Mouse (Mus musculus) heart, adult 8-10 months (tissue): Measurements from ENCODE around the gene Cfap69. TPM values are rescaled to one million over a fixed set of nuclear protein-coding genes. Genes with fewer than 3 reads are reported as not detected.

Source experiments
- DNase-seq: peaks from one replicate; pipeline ENCODE4 v3.0.0; 2022; ENCODE audit warnings: low spot score
- total RNA-seq, 4 experiments: library from RNA; stranded (reverse); gene quantifications; 2 replicates each; pipeline ENCODE4 v1.2.4; 2022

Cfap69 gene
- total RNA-seq, 4 experiments from 2014 or later, result 0.44 to 1.1 (median 0.68) TPM

DNA sequence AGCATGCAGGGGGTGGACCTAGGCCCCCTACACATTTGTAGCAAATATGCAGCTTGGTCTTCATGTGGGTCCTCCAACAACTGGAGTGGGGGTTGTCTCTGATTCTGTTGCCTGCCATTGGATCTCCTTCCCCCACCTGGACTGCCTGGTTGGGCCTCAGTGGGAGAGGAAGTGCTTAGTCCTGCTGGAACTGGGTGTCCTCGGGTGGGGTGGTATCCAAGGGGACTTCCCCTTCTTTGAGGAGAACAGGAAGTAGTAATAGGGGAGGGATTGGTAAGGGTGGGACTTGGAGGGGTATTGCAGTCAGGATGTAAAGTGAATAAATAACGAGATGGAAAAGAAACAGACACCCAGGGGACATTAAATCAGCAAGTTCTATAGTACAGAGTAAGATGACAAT, 5.4 kb downstream of the Cfap69 start:
- no peak for DNase-seq

DNA sequence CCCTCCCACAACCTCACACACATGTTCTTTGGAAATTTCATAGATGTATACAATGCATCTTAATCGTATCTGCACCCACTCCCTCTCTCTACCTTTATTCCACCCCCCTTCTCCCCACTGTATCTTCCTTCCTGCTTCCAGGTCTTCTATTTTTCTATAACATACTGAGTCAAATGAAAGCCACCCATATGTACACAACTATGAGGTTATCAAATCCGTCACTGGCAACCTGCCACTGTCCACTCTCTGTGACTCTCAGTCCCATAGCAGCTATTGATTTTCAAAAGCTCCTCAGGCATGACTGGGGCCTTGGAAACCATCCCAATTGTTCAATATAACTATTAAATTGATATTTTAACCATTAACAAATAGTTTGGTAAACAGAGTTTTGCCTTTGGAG, 6.1 kb downstream of the Cfap69 start:
- no peak for DNase-seq

DNA sequence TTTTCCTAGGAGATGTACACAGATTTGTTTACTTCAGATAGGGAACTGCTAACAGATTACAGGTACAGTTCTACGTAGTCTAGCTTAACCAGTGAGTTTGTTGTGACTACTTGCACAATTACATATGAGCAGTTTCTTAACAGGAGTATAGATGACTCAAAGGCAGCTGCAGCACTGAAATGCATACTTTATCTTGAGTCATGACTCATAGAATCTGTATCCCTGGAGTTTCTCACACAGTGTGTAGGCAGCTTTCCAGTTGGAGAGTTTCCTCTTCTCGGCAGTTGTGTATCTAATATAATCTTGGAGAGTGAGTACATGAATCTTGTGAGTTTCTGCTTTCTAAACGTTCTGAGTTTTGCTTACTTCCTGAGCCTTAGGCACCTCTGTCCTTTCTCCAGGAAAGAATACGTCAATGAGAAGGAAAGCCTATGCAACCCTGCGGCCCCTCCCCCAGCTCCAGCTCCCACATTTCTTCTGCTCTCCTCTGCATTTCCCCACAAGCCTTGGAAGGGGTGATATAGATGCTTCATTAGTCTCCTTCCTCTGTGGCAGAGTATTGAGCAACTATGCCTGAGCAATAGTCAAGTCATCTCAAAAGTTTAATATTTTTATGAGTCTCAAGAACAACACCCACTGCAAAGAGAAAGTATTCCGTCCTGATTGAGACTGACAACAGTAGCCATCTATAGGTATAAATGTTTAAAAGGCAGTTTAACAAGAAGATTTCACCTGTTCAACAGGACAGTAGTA, 15.0 kb downstream of the Cfap69 start:
- DNase-seq, result no peak

DNA sequence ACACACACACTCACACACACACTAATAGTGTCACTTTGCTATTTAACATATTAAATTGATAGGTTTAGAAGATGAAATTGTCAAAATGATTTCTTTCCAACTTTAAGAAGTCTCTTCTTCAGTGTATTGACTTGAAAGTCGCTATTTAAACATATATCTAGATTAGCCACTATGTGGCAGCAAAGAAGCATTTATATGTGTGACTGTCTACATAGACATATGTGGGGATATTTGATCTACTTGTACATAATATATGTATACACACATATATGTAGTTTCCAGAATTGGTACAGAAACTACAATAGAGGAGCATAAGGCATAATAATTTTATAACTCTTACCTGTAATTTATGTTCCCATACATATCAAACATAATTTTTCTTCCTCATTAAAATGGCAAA, 17.9 kb downstream of the Cfap69 start:
- no peak for DNase-seq

DNA sequence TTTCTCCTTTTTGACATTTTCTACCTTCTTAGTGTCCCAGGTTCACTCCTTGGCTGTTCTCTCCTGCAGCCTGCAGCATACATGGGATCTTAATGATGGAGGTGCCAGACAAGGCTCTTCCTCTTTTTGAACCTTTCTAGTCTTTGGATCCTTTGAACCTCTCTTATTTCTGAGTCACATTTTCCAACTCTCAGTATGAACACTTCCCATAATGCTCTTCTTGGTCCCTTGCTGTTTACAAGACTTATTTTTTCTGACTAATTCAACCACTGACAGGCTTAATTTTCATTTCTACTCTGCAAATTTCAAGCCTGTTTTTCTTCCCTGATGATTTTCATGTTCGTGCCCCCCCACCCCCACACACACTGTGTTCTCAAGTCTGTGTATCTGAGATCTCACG, 25.5 kb downstream of the Cfap69 start:
- DNase-seq, result no peak

DNA sequence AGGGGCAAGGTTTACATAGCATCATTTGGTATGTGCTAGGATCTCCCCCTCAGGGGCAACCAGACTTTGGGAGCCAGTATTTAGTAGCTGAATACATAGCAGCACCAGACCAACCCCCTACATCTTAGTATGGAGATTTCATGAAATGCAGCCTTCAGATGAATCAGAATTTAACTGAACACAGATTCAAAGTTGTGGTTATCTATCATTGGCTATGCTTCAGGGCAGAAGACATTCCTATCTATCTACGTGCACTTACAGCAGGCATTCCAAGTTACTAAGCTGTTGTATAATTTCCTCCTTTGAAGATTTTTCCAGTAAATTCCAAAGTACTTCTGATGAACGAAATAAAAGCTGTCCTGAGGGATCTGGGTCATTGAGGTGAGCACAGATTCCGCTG, 38.5 kb downstream of the Cfap69 start:
- no peak for DNase-seq

DNA sequence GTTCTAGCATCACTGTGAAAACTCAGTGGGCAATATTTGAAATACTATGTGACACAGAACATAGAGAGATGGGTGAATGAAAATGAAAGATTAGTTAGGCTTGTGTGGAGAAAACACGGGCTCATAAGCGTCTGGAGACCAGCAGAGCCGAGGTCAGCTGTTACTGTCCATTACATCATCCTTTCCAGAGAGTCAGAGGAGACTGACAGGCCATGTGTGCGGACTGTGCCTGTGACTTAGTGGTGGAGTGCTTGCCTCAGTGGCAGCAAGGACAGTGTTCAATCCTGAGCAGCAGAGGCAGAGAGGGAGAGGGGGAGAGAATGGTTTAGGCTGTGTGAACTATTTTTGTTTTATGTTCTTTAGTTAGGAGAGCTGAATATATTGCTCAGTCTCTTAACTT, 45.7 kb downstream of the Cfap69 start:
- DNase-seq, result no peak

DNA sequence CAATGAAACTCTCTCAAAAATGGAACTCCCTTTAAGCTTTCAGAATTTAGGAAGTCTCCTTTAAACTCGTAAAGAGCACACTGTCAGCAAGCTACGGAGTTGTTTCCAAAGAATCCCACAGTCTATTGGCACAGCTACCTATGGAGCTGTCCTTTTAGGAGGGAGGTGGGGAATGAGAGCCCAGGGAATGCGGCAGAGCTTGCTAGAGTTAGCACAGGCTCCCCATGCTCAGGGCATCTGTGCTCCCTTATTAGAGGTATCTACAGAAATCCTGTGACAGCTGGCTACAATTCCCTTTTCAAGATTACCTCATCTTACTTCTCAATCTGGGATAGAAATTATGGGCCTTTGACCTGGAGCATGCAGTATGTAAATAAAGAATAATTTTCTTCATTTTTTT, 53.5 kb downstream of the Cfap69 start:
- DNase-seq, result no peak

DNA sequence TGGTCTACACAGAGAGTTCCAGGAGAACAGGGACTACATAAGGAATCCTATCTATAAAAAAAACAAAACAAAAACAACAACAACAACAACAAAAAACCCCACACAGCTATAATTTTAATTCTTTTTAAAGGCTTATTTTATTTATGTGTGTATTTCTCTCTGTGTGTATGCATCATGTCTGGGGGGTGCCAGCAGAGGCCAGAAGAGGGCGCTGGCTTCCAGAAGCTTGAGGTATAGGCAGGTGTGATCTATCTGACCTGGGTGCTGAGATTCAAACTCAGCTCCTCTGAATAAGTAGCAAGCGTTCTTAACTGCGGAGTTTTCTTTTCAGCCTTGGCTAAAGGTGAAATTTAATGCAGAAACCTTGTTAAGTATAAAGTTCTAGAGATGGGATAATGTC, 76.4 kb downstream of the Cfap69 start:
- DNase-seq, result no peak

DNA sequence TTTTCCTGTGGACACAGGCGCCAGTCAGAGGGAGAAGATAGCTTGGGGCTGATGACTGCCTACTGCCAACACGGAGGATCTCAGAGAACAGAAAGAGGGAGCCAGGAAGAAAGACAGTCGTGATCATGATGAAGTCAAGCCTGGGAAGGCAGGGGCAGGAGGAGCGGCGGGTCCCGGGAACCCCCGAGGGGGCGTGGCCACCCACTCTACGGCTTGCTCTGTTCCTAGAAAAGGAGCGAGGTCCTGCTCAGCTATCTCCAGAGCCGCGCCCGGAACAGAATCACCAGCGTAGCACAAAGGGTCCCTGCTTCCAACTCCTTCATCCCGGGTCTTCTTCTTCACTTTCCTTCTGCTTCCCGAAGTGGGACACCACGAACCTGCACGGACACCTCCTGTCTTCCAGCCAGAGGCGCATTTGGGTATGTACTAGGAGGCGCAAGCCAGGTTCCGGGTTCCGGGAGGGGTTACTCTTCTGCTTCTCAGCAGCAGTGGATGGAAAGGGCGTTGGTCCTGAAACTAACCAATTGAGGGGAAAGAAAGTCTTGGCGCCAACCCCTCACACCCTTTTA, 90.2 kb downstream of the Cfap69 start, which contains the start of gene Gm8773:
TSS of gene Gm8773 (plus strand) at position 51 of the 569 bp plus-strand sequence.
- no peak for DNase-seq

DNA sequence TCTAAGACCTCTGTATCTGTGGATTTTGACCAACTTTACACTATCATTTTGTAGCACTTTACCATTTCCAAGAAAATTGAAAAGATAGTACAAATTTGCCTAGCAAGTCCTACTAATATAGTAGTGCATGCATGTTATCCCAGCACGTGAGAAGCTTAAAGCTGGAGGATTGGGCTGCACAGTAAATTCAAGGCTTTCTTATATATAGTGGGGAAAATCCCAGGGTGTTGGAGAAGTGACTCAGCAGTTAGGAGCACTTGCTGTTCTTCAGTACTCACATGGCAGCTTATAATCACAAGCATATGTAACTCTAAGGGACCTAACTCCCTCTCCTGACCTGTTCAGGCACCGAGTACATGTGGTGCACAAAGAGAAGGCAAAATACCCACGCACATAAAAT, 101.6 kb downstream of the Cfap69 start:
- no peak for DNase-seq

DNA sequence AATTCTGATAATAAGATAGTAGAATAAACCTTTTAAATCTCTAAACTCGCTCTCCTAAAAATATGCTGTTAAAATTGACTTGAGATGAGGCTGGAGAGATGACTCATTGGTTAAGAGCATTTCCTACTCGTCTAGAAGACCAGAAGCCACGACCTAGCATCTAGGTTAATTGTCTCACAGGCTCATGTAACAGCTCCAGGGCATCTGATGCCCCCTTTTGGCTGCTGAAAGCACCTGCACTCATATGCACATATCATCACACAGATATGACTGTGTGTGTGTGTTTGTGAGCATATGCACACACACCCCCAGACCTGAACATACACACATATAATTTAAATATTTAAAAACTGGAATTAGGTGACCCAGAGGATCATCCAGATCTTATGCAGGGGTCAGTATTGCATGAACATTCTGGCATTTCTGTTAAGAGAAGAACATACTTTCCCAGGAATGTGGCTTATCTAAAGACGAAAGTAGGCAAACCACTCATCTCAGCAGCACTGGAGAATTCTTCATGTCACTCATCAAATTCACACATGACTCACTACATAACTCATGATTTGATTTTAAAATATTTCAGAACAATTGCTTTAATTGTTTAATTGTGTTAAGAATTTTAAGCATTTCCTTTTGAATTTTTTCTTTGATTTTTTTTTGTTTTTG, 102.9 kb downstream of the Cfap69 start:
- no peak for DNase-seq

DNA sequence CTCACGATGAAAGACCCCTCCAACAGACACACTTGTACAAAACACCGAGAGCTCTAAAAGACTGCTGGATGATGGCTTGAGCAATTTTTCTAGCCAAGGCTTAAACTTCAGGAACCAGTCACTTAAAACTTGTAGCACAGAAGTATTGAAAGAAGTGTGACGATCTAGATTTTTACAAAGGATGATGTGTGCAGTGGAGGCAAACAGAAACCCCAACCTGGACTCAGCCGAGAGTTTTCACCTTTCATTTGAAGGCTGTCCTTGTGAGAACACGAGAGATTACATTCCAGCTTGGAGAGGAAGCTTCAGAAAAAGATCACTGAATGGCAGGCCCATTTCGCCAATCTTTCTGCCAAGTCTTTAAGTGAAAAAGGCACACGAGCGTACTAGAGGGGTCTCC, 104.2 kb downstream of the Cfap69 start:
- DNase-seq, result no peak

DNA sequence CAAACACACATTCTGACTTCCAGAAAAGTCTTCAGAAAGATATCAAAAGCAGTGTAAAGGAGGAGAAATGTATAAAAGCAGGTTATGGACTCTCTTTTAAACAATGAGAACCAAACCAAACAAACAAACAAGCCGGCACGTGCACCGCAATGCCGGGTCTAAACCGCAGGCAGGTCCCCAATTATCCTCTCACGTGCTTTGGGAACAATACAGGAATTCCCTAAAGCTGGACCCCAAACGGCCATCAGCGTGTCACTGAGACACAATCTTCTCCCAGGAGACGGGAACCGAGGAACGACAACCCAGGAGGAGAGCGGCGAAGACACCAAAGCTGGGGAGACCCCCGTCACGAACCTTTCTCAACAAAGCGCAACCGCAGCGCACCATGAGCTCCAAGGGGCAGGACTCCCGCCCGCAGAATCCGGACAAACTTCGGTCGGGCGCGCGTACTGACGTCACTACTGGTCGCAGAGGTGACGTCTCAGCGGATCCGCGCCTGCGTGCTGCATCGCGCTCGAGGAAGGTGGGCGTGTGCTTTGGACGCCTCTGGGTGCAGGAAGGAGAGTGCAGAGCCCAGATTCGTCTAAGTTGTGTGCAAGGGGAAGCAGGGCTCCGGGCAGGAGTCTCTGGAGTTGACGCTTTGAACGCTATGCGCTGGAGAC, 104.8 kb downstream of the Cfap69 start, which contains the start of gene Gtpbp10:
TSS of gene Gtpbp10 (minus strand) at position 460 of the 662 bp plus-strand sequence.
- DNase-seq, result peak; percentile 92

DNA sequence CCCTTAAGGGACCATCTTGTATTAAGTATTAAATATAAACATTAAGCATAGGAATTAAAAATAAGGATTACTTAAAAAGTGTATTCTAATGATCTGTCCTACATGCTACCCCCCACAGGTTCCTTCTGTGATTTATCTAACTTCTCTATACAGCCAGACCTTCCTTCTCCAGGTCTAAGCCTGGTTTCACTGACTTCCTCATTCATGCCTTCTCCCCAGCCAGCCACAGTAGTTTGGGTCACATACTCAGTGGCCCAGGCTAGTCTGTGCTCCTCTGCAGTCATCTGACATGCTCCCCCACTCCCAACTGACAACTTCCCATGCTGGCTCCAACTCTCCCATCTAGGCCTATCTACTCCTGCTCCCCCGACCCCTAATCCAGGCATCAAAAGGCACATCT, 112.9 kb downstream of the Cfap69 start:
- DNase-seq, result no peak

DNA sequence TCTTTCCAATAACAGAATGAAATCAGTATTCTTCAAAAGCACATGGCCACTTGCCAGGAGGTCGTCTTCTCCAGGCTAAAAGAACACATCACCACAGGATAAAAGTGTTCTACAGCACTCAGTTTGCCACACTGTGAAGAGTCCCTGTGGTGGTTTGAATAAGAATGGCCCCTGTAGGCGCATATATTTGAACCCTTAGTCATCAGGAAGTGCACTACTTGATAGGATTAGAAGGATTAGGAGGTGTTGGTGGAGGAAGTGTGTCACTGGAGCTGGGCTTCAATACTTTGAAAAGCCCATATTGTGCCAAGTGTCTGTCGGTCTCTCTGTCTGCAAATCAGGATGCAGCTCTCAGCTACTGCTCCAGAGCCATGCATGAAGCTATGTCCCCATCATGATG, 123.7 kb downstream of the Cfap69 start:
- no peak for DNase-seq

DNA sequence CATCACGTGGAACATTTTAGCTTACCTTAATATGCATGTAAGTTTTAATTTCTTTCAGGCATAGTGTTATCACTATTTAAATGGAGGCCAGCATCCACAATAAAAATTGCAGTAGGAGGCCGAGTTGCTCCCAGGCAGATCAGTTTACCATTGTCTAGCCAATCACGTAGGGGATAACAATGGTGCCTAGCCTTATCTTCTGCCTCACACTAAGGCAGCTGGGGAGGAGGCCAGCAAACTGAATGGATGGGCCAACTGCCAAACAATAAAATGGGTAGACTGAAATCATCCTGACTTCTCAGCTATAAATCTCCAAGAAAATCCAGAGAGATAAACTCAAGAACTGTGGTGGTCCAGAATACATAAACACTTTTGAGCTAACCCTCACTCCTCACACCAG, 124.3 kb downstream of the Cfap69 start:
- no peak for DNase-seq

DNA sequence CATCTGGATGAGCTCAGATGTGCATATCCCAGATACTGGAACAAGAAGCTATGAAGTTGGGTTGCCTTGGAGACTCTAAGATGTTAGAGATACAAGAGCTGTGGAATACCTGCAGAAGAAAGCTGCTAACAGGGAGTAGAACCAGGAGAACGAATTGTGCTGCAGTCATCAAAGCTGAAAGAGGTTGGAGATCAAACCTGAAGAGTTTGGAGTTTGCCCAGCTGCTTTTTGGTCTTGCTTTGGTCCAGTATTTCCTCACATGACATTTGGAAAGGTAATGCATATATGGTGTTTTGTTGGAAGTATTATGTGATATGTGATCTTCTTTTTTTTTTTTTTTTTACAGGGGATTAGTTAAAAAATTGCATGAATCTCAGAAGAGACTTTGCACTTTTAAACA, 127.9 kb downstream of the Cfap69 start:
- no peak for DNase-seq

DNA sequence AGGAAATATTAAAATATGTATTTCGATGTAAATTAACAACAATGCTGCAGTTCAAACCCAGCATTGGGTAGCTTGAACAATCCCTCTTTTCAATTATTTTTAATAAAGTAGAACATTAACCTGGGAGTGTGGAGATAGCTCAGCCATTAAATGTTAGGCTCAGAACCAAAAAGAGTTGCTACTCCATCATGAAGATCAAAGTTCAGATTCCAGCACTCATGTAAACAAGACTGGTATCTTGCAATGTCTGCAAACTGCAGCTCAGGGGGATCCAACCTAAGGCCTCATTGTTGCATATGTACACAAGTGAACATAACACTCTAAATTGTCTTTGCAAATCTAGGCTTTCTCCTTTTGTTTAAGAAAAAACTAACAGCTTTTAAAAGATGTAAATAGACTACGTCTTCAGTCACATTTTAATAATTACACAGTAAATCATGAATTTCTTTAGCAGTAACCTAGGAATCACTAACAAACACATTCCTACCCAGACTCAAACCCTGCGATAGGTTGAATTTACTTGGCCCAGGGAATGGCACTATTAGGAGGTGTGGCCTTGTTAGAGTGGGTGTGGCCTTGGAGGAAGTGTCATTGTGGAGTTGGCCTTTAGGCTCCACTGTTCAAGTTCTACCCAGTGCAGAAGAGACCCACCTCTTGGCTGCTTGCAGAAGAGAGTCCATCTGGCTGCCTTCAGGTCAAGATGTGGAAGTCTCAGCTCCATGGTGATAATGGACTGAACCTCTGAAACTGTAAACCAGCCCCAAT, 130.2 kb downstream of the Cfap69 start:
- DNase-seq, result no peak
